Mouse (Mus musculus): ENCODE measurements at regions not wholly inside any gene's neighbourhood (a gene's known extent, or its start where the extent isn't known, plus 50 kb on each side); places are given as distances from the start of the nearest gene placed in this dataset.

- DNase-seq = peak; percentile 40
These were observed 72.8 kb upstream of the Slc45a1 start for GRCm38 (mm10) chr4:150724823-150725222.

GRCm38 (mm10) chr4:150721619-150722283, 69.8 kb upstream of the Slc45a1 start:
- no peak for DNase-seq

- DNase-seq = no peak
These were observed 65.9 kb upstream of the Slc45a1 start for GRCm38 (mm10) chr4:150717866-150718265.

- no peak for DNase-seq
These were observed 63.1 kb upstream of the Slc45a1 start for GRCm38 (mm10) chr4:150715051-150715450.

GRCm38 (mm10) chr4:150713291-150713690, 61.3 kb upstream of the Slc45a1 start:
- no peak for DNase-seq

- DNase-seq = no peak
These were observed 60.9 kb upstream of the Slc45a1 start for GRCm38 (mm10) chr4:150712856-150713255.

GRCm38 (mm10) chr4:150711646-150712045, 59.7 kb upstream of the Slc45a1 start:
- no peak for DNase-seq

- no peak for DNase-seq
These were observed 57.6 kb upstream of the Slc45a1 start for GRCm38 (mm10) chr4:150709391-150710130.

GRCm38 (mm10) chr4:150708572-150708984, 56.6 kb upstream of the Slc45a1 start:
- no peak for DNase-seq

- DNase-seq = peak; percentile 34
These were observed 56.0 kb upstream of the Slc45a1 start for GRCm38 (mm10) chr4:150707725-150708571.

GRCm38 (mm10) chr4:150706793-150707724, 55.1 kb upstream of the Slc45a1 start:
- peak; percentile 30 for DNase-seq

- no peak for DNase-seq
These were observed 54.3 kb upstream of the Slc45a1 start for GRCm38 (mm10) chr4:150706291-150706690.

GRCm38 (mm10) chr4:150703266-150703665, 51.3 kb upstream of the Slc45a1 start:
- DNase-seq = no peak

All from gastrocnemius, postnatal 10 days (tissue).